Mouse (Mus musculus): ENCODE measurements around the gene Polr1e. TPM values are rescaled to one million over a fixed set of nuclear protein-coding genes. Genes with fewer than 3 reads are reported as not detected.
"Not testable (repeated sequence)": the region's sequence is repeated elsewhere in the genome, so short reads cannot be mapped to it uniquely, and the experiment has no call there.

Gene Polr1e
- polyA plus RNA-seq, 1 experiment from 2014 or later = 34.8 TPM

DNA sequence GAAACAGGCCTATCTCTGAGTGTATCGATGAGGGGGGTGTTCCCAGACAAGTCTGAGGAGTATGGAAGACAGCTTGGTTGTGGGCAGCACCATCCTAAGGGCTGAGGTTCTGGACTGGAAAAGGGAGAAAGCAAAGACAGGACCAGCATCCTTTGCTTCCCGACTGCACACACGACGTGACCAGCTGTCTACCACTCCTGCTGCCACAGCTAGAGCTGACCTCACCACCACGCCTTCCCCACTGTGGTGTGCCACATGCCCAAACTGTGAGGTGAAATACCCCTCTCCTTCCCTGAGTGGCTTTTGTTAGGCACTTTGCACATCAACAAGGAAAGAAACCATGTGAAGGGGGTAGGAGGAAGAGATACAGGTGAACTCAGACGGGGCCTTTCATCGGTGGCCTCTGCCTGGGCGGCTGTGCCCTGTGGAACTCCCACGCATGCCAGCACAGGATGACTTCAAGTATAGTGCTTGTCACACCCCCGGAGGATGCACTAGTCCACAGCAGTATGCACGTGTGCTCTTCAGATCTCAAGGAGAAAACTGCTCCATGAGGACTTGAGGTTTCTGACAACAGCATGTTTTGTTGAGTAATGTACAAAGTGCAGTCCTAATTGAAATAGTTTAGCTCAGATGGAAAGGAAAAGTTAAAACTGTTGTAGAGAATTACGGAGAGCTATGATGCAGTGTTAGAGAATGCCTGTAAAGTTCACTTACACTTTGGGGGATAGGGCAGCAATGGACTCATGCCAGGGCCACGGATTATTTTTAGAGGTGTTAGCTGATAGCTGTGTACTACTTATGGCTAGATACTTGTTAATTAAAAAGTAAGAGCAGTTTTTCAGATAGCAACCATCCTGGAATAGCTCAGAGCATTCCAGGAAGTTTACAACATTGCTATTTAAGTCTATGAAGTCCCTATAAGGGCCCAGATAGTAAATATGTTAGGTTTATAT, 19.4 kb downstream of the Polr1e start:
- H3K9me3 ChIP-seq = no peaks in the 10 kb centered on the region
- no peak overlapping the region for H3K27ac ChIP-seq (replicated peaks)
- no peak overlapping the region for H3K4me2 ChIP-seq (replicated peaks)
- WGBS = 92% methylated on average over 13 of the region's 13 CpGs
- no peaks in the 10 kb centered on the region for H3K27me3 ChIP-seq
- ATAC-seq (replicated peaks) = no peak
- H3K4me3 ChIP-seq = no peak overlapping the region
- no peak overlapping the region for H3K9ac ChIP-seq (replicated peaks)
- H3K4me1 ChIP-seq = no peaks in the 10 kb centered on the region
- H3K36me3 ChIP-seq = peaks cover 59% of the 10 kb centered on the region

DNA sequence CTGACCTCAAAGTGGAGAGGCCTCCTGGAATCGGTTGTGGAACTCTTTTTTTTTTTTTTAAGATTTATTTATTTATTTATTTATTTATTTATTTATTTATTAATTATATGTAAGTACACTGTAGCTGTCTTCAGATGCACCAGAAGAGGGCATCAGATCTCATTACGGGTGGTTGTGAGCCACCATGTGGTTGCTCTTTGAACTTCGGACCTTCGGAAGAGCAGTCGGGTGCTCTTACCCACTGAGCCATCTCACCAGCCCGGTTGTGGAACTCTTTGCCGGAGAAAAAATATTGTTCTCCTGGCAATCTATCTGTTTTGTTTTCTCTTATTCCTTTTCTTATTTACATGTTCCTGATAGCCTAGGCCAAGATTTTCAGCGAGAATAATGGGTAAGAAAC, 20.5 kb downstream of the Polr1e start:
- peaks cover 52% of the 10 kb centered on the region for H3K36me3 ChIP-seq
- H3K27ac ChIP-seq (replicated peaks); H3K4me1 ChIP-seq; H3K9ac ChIP-seq (replicated peaks); H3K9me3 ChIP-seq; H3K4me3 ChIP-seq; H3K27me3 ChIP-seq; H3K4me2 ChIP-seq (replicated peaks); ATAC-seq (replicated peaks): not testable (repeated sequence)
- WGBS = 68% methylated on average over 8 of the region's 8 CpGs

DNA sequence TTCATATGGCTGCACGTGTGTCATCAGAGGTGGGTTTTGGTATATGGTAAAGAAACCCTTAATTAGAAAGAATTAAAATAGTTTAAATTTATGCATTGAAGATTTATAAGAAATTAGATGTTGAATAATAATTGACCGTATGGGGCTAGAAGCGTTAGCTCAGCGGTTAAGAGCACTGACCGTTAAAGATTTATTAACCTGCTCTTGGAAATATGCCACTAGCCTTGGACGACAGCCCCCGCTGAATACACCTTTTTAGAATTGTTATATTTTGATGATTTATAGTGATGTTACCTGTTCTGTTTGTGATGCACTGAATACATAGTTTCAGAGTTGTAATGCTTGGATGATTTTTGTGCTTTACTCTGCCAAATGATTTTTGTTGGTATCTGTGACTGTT, 21.2 kb downstream of the Polr1e start:
- H3K4me2 ChIP-seq (replicated peaks); H3K4me3 ChIP-seq; H3K27me3 ChIP-seq; ATAC-seq (replicated peaks); H3K9me3 ChIP-seq; H3K9ac ChIP-seq (replicated peaks); H3K4me1 ChIP-seq; H3K27ac ChIP-seq (replicated peaks): not testable (repeated sequence)
- 88% methylated on average over 7 of the region's 7 CpGs for WGBS
- peaks cover 56% of the 10 kb centered on the region for H3K36me3 ChIP-seq

DNA sequence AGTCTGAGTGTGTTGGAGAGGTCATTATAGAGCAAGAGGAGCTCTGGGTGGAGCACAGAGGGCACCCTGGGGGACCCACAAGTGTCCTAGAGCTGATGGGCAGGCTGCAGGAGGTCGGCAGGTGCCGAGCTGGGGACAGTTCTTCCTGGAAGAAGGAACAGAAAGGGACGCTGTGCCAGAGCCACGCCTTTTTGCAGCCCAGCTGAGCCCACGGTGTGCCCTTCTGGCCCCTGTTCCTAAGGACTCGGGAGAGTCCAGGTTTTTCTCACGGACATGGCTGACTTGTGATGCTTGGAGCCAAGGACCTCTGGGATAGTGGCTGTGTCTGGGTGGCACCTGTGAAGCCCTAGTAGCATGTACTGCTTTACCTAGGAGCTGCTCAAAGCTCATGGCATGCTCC, 22.4 kb downstream of the Polr1e start:
- H3K27ac ChIP-seq (replicated peaks) = no peak overlapping the region
- WGBS = 84% methylated on average over 7 of the region's 7 CpGs
- H3K36me3 ChIP-seq = peaks cover 52% of the 10 kb centered on the region
- no peak overlapping the region for H3K4me2 ChIP-seq (replicated peaks)
- no peak overlapping the region for H3K4me3 ChIP-seq
- no peaks in the 10 kb centered on the region for H3K27me3 ChIP-seq
- no peak for ATAC-seq (replicated peaks)
- no peak overlapping the region for H3K9ac ChIP-seq (replicated peaks)
- H3K4me1 ChIP-seq = no peaks in the 10 kb centered on the region
- no peaks in the 10 kb centered on the region for H3K9me3 ChIP-seq

DNA sequence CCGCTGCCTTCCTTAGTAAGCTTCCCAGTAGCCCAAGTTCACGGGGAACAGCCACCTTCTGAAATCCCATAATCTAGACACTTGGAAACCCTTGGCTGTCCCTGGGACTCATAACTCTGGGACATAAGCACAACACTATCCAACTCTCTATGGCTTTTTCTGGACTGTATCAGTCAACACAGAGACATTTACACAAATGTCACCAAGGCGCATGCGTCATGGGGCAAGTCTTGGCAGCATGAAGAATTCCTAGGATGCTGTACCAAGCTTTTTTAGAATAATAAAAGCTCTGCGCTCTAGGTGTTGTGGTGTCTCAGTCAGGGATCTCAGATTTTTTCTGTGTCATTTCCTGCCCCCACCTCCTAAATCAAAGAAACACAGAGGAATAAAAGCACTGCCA, 28.3 kb downstream of the Polr1e start:
- no peak for ATAC-seq (replicated peaks)
- no peak overlapping the region for H3K4me3 ChIP-seq
- H3K27me3 ChIP-seq = no peaks in the 10 kb centered on the region
- H3K27ac ChIP-seq (replicated peaks) = no peak overlapping the region
- H3K9me3 ChIP-seq = no peaks in the 10 kb centered on the region
- H3K9ac ChIP-seq (replicated peaks) = no peak overlapping the region
- H3K4me2 ChIP-seq (replicated peaks) = no peak overlapping the region
- no peaks in the 10 kb centered on the region for H3K4me1 ChIP-seq
- peaks cover 40% of the 10 kb centered on the region for H3K36me3 ChIP-seq
- WGBS = 96% methylated on average over 5 of the region's 5 CpGs

DNA sequence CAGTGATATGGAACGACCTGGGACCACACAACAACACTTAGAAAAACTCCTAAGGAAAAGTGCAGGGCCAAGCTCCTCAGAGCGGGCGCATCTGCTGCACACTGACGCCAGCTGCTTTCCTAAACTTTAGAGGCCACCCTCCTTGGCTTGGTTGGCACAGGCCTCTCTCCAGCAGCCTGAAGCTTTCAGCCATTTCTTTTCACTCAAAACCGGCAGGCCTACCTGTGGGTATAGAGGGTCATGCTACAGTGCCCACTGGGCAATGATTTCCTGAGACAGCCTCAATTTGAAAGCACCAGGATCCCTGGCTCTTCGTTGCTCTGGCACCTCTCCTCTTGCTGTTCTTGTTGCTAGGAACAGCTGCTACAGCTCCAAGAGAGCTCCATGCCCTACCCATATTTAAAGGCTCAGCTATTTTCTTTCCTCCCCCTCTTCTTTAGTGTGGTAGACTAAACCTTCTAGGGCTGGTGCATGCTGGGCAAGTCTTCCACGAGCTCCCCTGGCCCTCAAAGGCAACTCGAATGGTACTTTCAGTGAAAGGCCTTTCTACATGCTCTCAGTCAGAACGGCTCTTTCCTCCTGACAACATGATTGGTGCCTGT, 29.0 kb downstream of the Polr1e start:
- H3K9ac ChIP-seq (replicated peaks) = no peak overlapping the region
- 79% methylated on average over 9 of the region's 9 CpGs for WGBS
- peak overlapping the region; percentile 55 for H3K27ac ChIP-seq (replicated peaks)
- no peaks in the 10 kb centered on the region for H3K9me3 ChIP-seq
- H3K4me1 ChIP-seq = no peaks in the 10 kb centered on the region
- H3K4me3 ChIP-seq = no peak overlapping the region
- H3K36me3 ChIP-seq = peaks cover 38% of the 10 kb centered on the region
- no peak overlapping the region for H3K4me2 ChIP-seq (replicated peaks)
- no peak for ATAC-seq (replicated peaks)
- H3K27me3 ChIP-seq = no peaks in the 10 kb centered on the region

DNA sequence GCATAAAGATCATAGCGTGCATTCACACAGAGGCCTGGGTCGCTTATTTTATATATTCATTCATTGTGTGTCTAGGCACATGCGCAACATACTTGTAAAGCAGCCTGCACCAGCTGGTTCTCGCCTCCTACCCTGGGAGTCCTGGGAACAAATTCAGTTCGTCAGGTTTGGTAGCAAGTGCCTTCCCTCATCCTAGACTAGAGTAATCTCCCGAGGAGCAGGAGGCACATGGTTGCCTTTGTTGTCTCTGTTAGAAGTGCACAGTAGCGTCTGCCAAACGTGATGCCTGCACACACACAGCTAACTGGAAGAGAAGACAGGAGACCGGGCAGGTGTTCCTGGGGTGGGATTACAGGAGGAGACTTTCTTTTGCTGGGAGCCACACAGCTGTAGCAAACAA, 29.6 kb downstream of the Polr1e start:
- peaks cover 38% of the 10 kb centered on the region for H3K36me3 ChIP-seq

DNA sequence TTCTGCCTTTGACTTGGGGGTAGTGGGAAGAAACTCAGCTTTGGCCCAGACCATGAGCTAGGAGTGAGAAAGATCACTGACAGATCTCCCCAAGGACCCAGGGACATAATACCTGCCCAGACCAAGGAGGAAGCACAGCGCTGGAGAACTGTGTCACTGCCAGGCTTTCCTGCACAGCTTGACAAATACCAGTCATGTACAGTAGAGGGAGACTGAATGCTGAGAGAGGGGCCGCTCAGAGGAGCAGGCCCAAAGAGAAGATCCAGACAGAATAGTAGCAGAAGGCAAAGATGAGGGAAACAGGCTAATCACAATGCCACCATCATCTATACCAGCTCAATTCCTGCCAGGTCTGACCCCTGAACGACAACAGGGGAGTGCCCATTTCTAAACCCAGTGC, 36.5 kb downstream of the Polr1e start:
- Histone ChIP-seq H3K27me3 (no peaks in the 10 kb centered on the region), H3K36me3 (peaks cover 45% of the 10 kb centered on the region), H3K27ac (replicated peaks) (no peak overlapping the region), H3K9me3 (no peaks in the 10 kb centered on the region), H3K9ac (replicated peaks) (no peak overlapping the region), H3K4me1 (no peaks in the 10 kb centered on the region), H3K4me3 (no peak overlapping the region), H3K4me2 (replicated peaks) (no peak overlapping the region)
- ATAC-seq (replicated peaks) = no peak
- WGBS = 64% methylated on average over 3 of the region's 3 CpGs

More for the DNA sequence above, 29.6 kb downstream of the Polr1e start:
- H3K4me3 ChIP-seq = no peak overlapping the region
- H3K9me3 ChIP-seq = no peaks in the 10 kb centered on the region
- H3K27me3 ChIP-seq = no peaks in the 10 kb centered on the region
- H3K27ac ChIP-seq (replicated peaks) = peak overlapping the region; percentile 55
- WGBS = 71% methylated on average over 9 of the region's 9 CpGs
- ATAC-seq (replicated peaks) = no peak
- no peak overlapping the region for H3K4me2 ChIP-seq (replicated peaks)
- H3K9ac ChIP-seq (replicated peaks) = no peak overlapping the region
- H3K4me1 ChIP-seq = no peaks in the 10 kb centered on the region

DNA sequence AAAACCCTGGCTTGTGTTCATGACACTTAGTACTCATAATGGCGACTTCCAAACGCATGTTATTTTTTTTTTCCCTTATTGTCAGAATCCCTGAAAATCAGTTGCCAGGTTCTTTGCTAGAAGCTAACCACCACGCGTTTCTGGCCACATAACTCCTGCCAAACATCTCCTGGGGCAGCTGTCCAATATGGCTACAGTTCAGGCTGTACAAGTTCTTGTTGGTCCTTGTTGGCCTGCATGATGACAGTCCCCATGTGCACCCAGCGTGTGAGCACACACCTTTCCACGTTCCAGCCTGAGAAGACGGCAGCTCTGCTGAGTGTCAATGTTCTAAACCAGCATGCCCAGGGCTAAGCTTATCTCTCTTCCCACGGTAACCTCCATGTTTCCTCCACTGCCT, 37.1 kb downstream of the Polr1e start:
- H3K4me2 ChIP-seq (replicated peaks) = no peak overlapping the region
- H3K27me3 ChIP-seq = no peaks in the 10 kb centered on the region
- no peak overlapping the region for H3K27ac ChIP-seq (replicated peaks)
- no peak for ATAC-seq (replicated peaks)
- H3K9ac ChIP-seq (replicated peaks) = no peak overlapping the region
- H3K36me3 ChIP-seq = peaks cover 47% of the 10 kb centered on the region
- H3K4me1 ChIP-seq = no peaks in the 10 kb centered on the region
- H3K4me3 ChIP-seq = no peak overlapping the region
- 87% methylated on average over 8 of the region's 8 CpGs for WGBS
- no peaks in the 10 kb centered on the region for H3K9me3 ChIP-seq

DNA sequence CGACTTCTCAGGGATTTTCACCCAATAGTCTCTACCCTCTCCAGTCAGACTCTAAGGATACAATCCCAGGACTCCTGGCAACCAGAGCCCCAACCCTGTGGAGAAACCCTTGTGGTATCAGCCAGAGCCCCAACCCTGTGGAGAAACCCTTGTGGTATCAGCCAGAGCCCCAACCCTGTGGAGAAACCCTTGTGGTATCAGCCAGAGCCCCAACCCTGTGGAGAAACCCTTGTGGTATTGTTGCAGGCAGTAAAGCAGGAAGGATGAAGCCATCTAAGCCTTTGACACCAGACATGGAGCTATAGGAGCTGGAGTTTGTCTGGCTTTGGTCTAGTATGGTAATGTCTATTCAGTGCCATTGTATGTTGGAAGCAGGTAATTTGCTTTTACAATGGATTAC, 45.5 kb downstream of the Polr1e start:
- H3K36me3 ChIP-seq = peaks cover 33% of the 10 kb centered on the region

DNA sequence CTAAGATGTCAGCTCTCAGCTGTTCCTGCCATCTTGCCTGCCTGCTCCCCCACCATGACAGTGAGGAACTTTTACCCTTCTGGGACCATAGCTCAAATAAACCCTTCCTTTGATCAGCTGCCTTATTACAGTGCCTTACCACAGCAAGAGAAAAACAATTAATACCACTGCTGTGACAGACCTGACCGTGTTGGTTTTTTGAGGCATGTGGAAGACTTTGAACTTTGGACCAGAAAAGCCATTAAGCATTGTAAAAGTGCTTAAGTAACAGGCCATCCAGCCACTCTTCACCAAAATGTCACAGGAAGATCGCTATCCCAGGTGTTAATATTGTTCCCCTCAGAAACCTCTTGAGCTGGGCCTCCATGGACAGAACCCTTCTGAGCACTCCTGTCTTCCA, 46.2 kb downstream of the Polr1e start:
- Histone ChIP-seq H3K9me3 (no peaks in the 10 kb centered on the region), H3K27ac (replicated peaks) (no peak overlapping the region), H3K9ac (replicated peaks) (no peak overlapping the region), H3K4me3 (no peak overlapping the region), H3K4me2 (replicated peaks) (no peak overlapping the region), H3K27me3 (no peaks in the 10 kb centered on the region), H3K4me1 (0 out of 2 replicates have a peak, but pooled peaks cover 3% of the 10 kb centered on the region), H3K36me3 (peaks cover 26% of the 10 kb centered on the region)
- 94% methylated on average over 2 of the region's 2 CpGs for WGBS
- ATAC-seq (replicated peaks) = no peak

More for the DNA sequence above, 45.5 kb downstream of the Polr1e start:
- H3K4me2 ChIP-seq (replicated peaks); H3K4me1 ChIP-seq; H3K9me3 ChIP-seq; H3K27me3 ChIP-seq; H3K9ac ChIP-seq (replicated peaks); ATAC-seq (replicated peaks); H3K4me3 ChIP-seq; H3K27ac ChIP-seq (replicated peaks): not testable (repeated sequence)
- WGBS = 62% methylated on average over 1 of the region's 1 CpGs

DNA sequence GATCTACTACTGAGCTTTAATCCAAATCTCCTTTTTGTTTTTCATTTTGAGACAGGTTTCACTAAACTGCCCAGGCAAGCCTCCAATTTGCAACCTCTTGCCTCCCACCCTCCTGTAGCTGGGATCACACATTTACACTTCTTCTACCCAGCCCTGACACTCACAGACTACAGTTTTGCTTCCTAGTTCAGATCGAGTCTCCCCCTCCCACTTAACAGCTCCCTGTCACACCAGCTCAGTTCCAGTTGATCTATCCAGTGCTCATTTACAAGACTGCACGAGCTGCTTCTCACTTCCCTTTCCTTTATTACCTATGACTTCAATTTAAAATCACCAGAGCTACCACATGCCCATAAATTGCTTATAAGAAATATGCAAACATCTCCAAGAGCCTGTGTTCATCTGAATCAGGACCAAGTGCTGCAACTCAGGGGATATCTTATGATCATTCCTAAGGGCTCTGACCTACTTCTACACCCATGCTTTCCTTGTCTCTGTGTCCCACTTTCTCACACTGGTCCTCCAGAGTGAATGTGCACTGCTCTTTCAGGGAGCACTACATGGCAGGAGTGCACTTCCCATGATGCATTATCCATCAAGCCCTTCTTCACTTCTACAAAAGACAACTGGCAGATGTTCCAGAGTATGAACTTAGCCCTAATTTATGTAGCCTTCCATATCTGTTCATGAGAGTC, 47.8 kb downstream of the Polr1e start:
- H3K9ac ChIP-seq (replicated peaks) = no peak overlapping the region
- no peaks in the 10 kb centered on the region for H3K27me3 ChIP-seq
- H3K4me2 ChIP-seq (replicated peaks) = no peak overlapping the region
- H3K36me3 ChIP-seq = peaks cover 10% of the 10 kb centered on the region; the same call in 1 of the 2 replicates
- 0 out of 2 replicates have a peak, but pooled peaks cover 3% of the 10 kb centered on the region for H3K4me1 ChIP-seq
- ATAC-seq (replicated peaks) = no peak
- no peaks in the 10 kb centered on the region for H3K9me3 ChIP-seq
- no peak overlapping the region for H3K27ac ChIP-seq (replicated peaks)
- WGBS = 42% methylated on average over 2 of the region's 2 CpGs
- H3K4me3 ChIP-seq = no peak overlapping the region
